Mouse (Mus musculus): Measurements from ENCODE around the gene Kalrn. TPM values are rescaled to one million over a fixed set of nuclear protein-coding genes. Genes with fewer than 3 reads are reported as not detected.

Gene Kalrn
- total and polyA plus RNA-seq, 2 experiments from 2014 or later: 23.6 to 148 TPM

- TF ChIP-seq CTCF (IDR thresholded peaks at IDR 0.05; ENCODE audit: low read depth): no peak
- ATAC-seq: no peak
- H3K27me3 ChIP-seq (ENCODE audit: insufficient read depth, low read length): no peaks in the 10 kb centered on the region
- DNase-seq: no peak
- H3K36me3 ChIP-seq (ENCODE audit: insufficient read depth): peaks cover 8% of the 10 kb centered on the region; the same call in 1 of the 2 replicates
- no peak overlapping the region for H3K4me2 ChIP-seq (ENCODE audit: low read depth)
- 82% methylated on average over 9 of the region's 9 CpGs for WGBS
- no peaks in the 10 kb centered on the region for H3K9me3 ChIP-seq (ENCODE audit: low read length)
- H3K4me1 ChIP-seq (ENCODE audit: insufficient read depth): no peaks in the 10 kb centered on the region
- H3K27ac ChIP-seq (ENCODE audit: low read depth, low read length): no peak overlapping the region; the same call in 1 of the 2 replicates
- H3K9ac ChIP-seq: no peak overlapping the region
- H3K4me3 ChIP-seq (ENCODE audit: low read depth, low read length): no peak overlapping the region
Measured at GRCm38 (mm10) chr16:34120801-34121201, 452.5 kb downstream of the Kalrn start.

GRCm38 (mm10) chr16:34119844-34120243 lies 453.5 kb downstream of the Kalrn start:
- no peaks in the 10 kb centered on the region for H3K27me3 ChIP-seq (ENCODE audit: insufficient read depth, low read length)
- H3K27ac ChIP-seq (ENCODE audit: low read depth, low read length): no peak overlapping the region
- no peaks in the 10 kb centered on the region for H3K4me1 ChIP-seq (ENCODE audit: insufficient read depth)
- peaks cover 17% of the 10 kb centered on the region for H3K36me3 ChIP-seq (ENCODE audit: insufficient read depth)
- DNase-seq (no peak), ATAC-seq (no peak)
- WGBS: 92% methylated on average over 7 of the region's 7 CpGs
- H3K9me3 ChIP-seq (ENCODE audit: low read length): no peaks in the 10 kb centered on the region
- no peak overlapping the region for H3K4me3 ChIP-seq (ENCODE audit: low read depth, low read length)
- H3K4me2 ChIP-seq (ENCODE audit: low read depth): no peak overlapping the region
- no peak for TF ChIP-seq CTCF (IDR thresholded peaks at IDR 0.05; ENCODE audit: low read depth)
- no peak overlapping the region for H3K9ac ChIP-seq

GRCm38 (mm10) chr16:34119370-34119769 lies 454.0 kb downstream of the Kalrn start:
- H3K9ac ChIP-seq: no peak overlapping the region
- H3K27ac ChIP-seq (ENCODE audit: low read depth, low read length): no peak overlapping the region
- H3K4me3 ChIP-seq (ENCODE audit: low read depth, low read length): no peak overlapping the region
- DNase-seq (peak; percentile 61), ATAC-seq (no peak)
- H3K4me1 ChIP-seq (ENCODE audit: insufficient read depth): no peaks in the 10 kb centered on the region
- H3K27me3 ChIP-seq (ENCODE audit: insufficient read depth, low read length): no peaks in the 10 kb centered on the region
- WGBS: 18% methylated on average over 2 of the region's 2 CpGs
- H3K36me3 ChIP-seq (ENCODE audit: insufficient read depth): peaks cover 17% of the 10 kb centered on the region
- H3K4me2 ChIP-seq (ENCODE audit: low read depth): no peak overlapping the region
- TF ChIP-seq CTCF (IDR thresholded peaks at IDR 0.05; ENCODE audit: low read depth): peak; percentile 79
- H3K9me3 ChIP-seq (ENCODE audit: low read length): no peaks in the 10 kb centered on the region

DNA sequence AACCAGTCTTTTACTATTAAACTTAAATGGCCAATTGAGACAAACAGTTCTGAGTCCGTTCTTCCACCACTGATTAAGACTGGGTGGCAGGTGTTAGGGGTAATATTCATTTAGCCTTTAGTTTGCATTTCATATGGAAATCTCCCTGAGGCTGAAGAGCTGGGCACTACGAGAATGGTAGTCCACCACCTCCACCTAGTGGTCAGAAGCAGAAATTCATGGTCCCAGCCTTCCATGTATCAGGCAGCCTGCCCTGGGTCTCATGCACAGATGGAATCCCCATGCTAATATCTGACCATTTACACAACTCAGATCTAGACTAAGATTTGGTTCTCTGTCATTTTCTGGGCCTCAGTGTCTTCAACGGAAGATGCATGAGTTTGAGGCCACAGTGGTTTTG lies 458.7 kb downstream of the Kalrn start:
- Histone ChIP-seq H3K4me3 (ENCODE audit: low read depth, low read length) (no peak overlapping the region), H3K36me3 (ENCODE audit: insufficient read depth) (peaks cover 29% of the 10 kb centered on the region), H3K27ac (ENCODE audit: low read depth, low read length) (no peak overlapping the region), H3K4me1 (ENCODE audit: insufficient read depth) (no peaks in the 10 kb centered on the region), H3K9ac (no peak overlapping the region), H3K9me3 (ENCODE audit: low read length) (no peaks in the 10 kb centered on the region), H3K27me3 (ENCODE audit: insufficient read depth, low read length) (no peaks in the 10 kb centered on the region), H3K4me2 (ENCODE audit: low read depth) (no peak overlapping the region)
- TF ChIP-seq CTCF (IDR thresholded peaks at IDR 0.05; ENCODE audit: low read depth): peak; percentile 94
- peak; percentile 84 for DNase-seq
- peak; percentile 80 for ATAC-seq
- 4% methylated on average over 3 of the region's 3 CpGs for WGBS

- 77% methylated on average over 9 of the region's 9 CpGs for WGBS
- no peak for ATAC-seq
- Histone ChIP-seq H3K4me2 (ENCODE audit: low read depth) (no peak overlapping the region), H3K9ac (no peak overlapping the region), H3K27ac (ENCODE audit: low read depth, low read length) (no peak overlapping the region), H3K27me3 (ENCODE audit: insufficient read depth, low read length) (no peaks in the 10 kb centered on the region), H3K4me3 (ENCODE audit: low read depth, low read length) (no peak overlapping the region), H3K36me3 (ENCODE audit: insufficient read depth) (peaks cover 27% of the 10 kb centered on the region), H3K4me1 (ENCODE audit: insufficient read depth) (no peaks in the 10 kb centered on the region), H3K9me3 (ENCODE audit: low read length) (no peaks in the 10 kb centered on the region)
- no peak for TF ChIP-seq CTCF (IDR thresholded peaks at IDR 0.05; ENCODE audit: low read depth)
- no peak for DNase-seq
Measured at GRCm38 (mm10) chr16:34113150-34113549, 460.2 kb downstream of the Kalrn start.

- Histone ChIP-seq H3K36me3 (ENCODE audit: insufficient read depth) (peaks cover 27% of the 10 kb centered on the region), H3K4me1 (ENCODE audit: insufficient read depth) (no peaks in the 10 kb centered on the region), H3K9ac (no peak overlapping the region), H3K4me2 (ENCODE audit: low read depth) (no peak overlapping the region), H3K27me3 (ENCODE audit: insufficient read depth, low read length) (no peaks in the 10 kb centered on the region), H3K27ac (ENCODE audit: low read depth, low read length) (no peak overlapping the region), H3K9me3 (ENCODE audit: low read length) (no peaks in the 10 kb centered on the region), H3K4me3 (ENCODE audit: low read depth, low read length) (no peak overlapping the region)
- no peak for DNase-seq
- ATAC-seq: 0 out of 2 replicates have a peak, but pooled peaks have one; percentile 16
- WGBS: 30% methylated on average over 5 of the region's 5 CpGs
- TF ChIP-seq CTCF (IDR thresholded peaks at IDR 0.05; ENCODE audit: low read depth): peak; percentile 43
Measured at GRCm38 (mm10) chr16:34112490-34112889, 460.8 kb downstream of the Kalrn start.

DNA sequence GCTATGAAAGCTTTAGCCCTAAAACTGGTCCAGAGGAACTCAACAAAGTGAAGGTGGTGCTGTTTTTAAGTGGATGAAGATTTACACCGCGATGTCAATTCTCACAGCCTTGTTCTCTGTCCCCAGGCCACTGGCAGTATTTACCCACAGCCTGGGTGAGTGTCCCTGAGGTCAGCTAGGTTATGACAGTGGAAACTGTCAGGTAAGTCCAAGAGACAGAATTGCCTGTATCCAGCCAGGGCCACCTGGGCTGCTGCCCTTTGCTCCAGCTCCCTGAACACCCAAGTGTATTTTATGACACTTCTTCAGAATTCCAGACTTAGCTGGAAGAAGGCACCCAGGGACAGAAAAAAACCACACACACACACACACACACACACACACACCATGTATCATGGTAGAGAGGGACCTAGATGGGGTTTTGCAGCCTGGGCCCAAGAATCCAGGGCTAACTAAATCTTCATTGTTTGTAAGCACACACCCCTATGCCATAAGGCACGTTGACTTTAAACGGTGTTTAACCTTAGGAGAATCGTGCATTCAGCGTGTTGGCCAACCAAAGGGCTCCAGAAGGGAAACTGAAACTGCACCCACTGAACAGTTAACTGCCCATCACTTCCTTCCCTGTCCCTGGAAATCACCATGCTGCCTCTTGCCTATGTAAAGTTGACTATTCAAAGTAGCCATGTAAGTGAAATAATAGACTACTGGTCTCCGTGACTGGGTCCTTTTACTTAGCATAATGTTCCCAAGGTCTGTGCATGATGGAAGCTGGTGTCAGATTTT lies 462.3 kb downstream of the Kalrn start:
- Histone ChIP-seq H3K4me3 (ENCODE audit: low read depth, low read length) (no peak overlapping the region), H3K4me2 (ENCODE audit: low read depth) (no peak overlapping the region), H3K36me3 (ENCODE audit: insufficient read depth) (peaks cover 27% of the 10 kb centered on the region), H3K9ac (no peak overlapping the region), H3K27me3 (ENCODE audit: insufficient read depth, low read length) (no peaks in the 10 kb centered on the region), H3K9me3 (ENCODE audit: low read length) (no peaks in the 10 kb centered on the region), H3K4me1 (ENCODE audit: insufficient read depth) (no peaks in the 10 kb centered on the region), H3K27ac (ENCODE audit: low read depth, low read length) (no peak overlapping the region)
- TF ChIP-seq CTCF (IDR thresholded peaks at IDR 0.05; ENCODE audit: low read depth): no peak
- 88% methylated on average over 7 of the region's 7 CpGs for WGBS
- ATAC-seq (no peak), DNase-seq (no peak)
